Mouse (Mus musculus) testis, adult 2 months (tissue): ENCODE data around the gene Ehd1. TPM values are rescaled to one million over a fixed set of nuclear protein-coding genes. Genes with fewer than 3 reads are reported as not detected.
A peak's percentile ranks its signal among the peaks of the same experiment; 100 is the strongest.

Experiments
- H3K27ac ChIP-seq: fragments of 200-500 bp; 2 replicates; pipeline ENCODE4 v1.5.1; 2012; ENCODE audit warnings: low read depth, low read length; ENCODE audit not compliant: control insufficient read depth, insufficient read depth
- H3K27me3 ChIP-seq: fragments of 200-500 bp; 2 replicates; pipeline ENCODE4 v1.6.1; 2012; ENCODE audit warnings: mild to moderate bottlenecking, low read length, moderate library complexity; ENCODE audit not compliant: control insufficient read depth, insufficient read depth
- H3K36me3 ChIP-seq: fragments of 200-500 bp; 2 replicates; pipeline ENCODE4 v1.6.1; 2012; ENCODE audit warnings: mild to moderate bottlenecking, low read length; ENCODE audit not compliant: control insufficient read depth, insufficient read depth
- H3K4me1 ChIP-seq: fragments of 200-500 bp; 2 replicates; pipeline ENCODE4 v1.6.1; 2012; ENCODE audit warnings: low read length; ENCODE audit not compliant: control insufficient read depth, insufficient read depth
- H3K4me3 ChIP-seq: fragments of 200-500 bp; 2 replicates; pipeline ENCODE4 v1.5.1; 2012; ENCODE audit warnings: low read depth, mild to moderate bottlenecking, low read length, moderate library complexity, mixed read lengths; ENCODE audit not compliant: control insufficient read depth
- CTCF ChIP-seq: fragments of 200-500 bp; IDR thresholded peaks from 2 replicates; pipeline ENCODE4 v1.5.1; 2012; ENCODE audit warnings: low read depth, mild to moderate bottlenecking, inconsistent platforms, low read length, moderate library complexity; ENCODE audit not compliant: control insufficient read depth, insufficient read depth, insufficient replicate concordance
- POLR2A ChIP-seq: fragments of 200-500 bp; IDR thresholded peaks from 2 replicates; pipeline ENCODE4 v1.6.1; 2012; ENCODE audit warnings: low read depth, mild to moderate bottlenecking, inconsistent platforms, low read length, moderate library complexity; ENCODE audit not compliant: control insufficient read depth
- polyA plus RNA-seq: library from polyadenylated mRNA; depleted of rRNA; stranded (reverse); fragments of >200 nt; gene quantifications from 2 replicates; pipeline ENCODE4 v1.2.3, GENCODE M21; 2012; rRNA removed

The Ehd1 gene
- polyA plus RNA-seq, result 521 and 642 TPM in 2 replicates

GRCm38 (mm10) chr19:6276426-6277421, at the start of gene Ehd1:
Ehd1 (plus strand) TSS chr19:6276725.
- TF ChIP-seq CTCF (peak; percentile 76), POLR2A (peak; percentile 85)
- Histone ChIP-seq H3K4me1 (peaks cover 10% of the 10 kb centered on the region), H3K27ac (peak within 1 kb of the TSS; percentile 87), H3K27me3 (no peaks in the 10 kb centered on the region), H3K4me3 (peak within 1 kb of the TSS; percentile 87), H3K36me3 (no peaks in the 10 kb centered on the region; the same call in none of the 2 replicates)

GRCm38 (mm10) chr19:6226763-6227162, 49.8 kb upstream of the Ehd1 start:
- Histone ChIP-seq H3K4me1 (no peaks in the 10 kb centered on the region), H3K36me3 (no peaks in the 10 kb centered on the region), H3K27ac (no peak overlapping the region), H3K4me3 (no peak overlapping the region), H3K27me3 (no peaks in the 10 kb centered on the region)
- no peak for TF ChIP-seq POLR2A

- Histone ChIP-seq H3K27ac (no peak overlapping the region), H3K27me3 (no peaks in the 10 kb centered on the region), H3K4me3 (no peak overlapping the region), H3K36me3 (no peaks in the 10 kb centered on the region), H3K4me1 (no peaks in the 10 kb centered on the region)
- TF ChIP-seq POLR2A (no peak), CTCF (no peak)
These were observed 48.7 kb upstream of the Ehd1 start for GRCm38 (mm10) chr19:6227864-6228263.

GRCm38 (mm10) chr19:6230411-6230810, 46.1 kb upstream of the Ehd1 start:
- no peak overlapping the region for H3K27ac ChIP-seq
- no peaks in the 10 kb centered on the region for H3K27me3 ChIP-seq
- H3K4me1 ChIP-seq, result peaks cover 7% of the 10 kb centered on the region
- H3K4me3 ChIP-seq, result no peak overlapping the region
- no peak for TF ChIP-seq CTCF
- no peak for TF ChIP-seq POLR2A
- H3K36me3 ChIP-seq, result no peaks in the 10 kb centered on the region

- Histone ChIP-seq H3K36me3 (no peaks in the 10 kb centered on the region), H3K27me3 (no peaks in the 10 kb centered on the region), H3K27ac (no peak overlapping the region), H3K4me1 (peaks cover 12% of the 10 kb centered on the region), H3K4me3 (no peak overlapping the region)
- TF ChIP-seq POLR2A (no peak), CTCF (no peak)
These were observed 45.5 kb upstream of the Ehd1 start for GRCm38 (mm10) chr19:6231036-6231435.

GRCm38 (mm10) chr19:6233647-6234046, 42.9 kb upstream of the Ehd1 start:
- Histone ChIP-seq H3K27ac (no peak overlapping the region), H3K4me3 (no peak overlapping the region), H3K4me1 (peaks cover 16% of the 10 kb centered on the region), H3K27me3 (no peaks in the 10 kb centered on the region), H3K36me3 (no peaks in the 10 kb centered on the region)
- no peak for TF ChIP-seq POLR2A
- no peak for TF ChIP-seq CTCF

GRCm38 (mm10) chr19:6234337-6235083, 42.0 kb upstream of the Ehd1 start:
- no peaks in the 10 kb centered on the region for H3K36me3 ChIP-seq
- TF ChIP-seq CTCF (no peak), POLR2A (no peak)
- H3K27ac ChIP-seq, result no peak overlapping the region
- no peaks in the 10 kb centered on the region for H3K27me3 ChIP-seq
- no peak overlapping the region for H3K4me3 ChIP-seq
- peaks cover 16% of the 10 kb centered on the region for H3K4me1 ChIP-seq
